Mouse (Mus musculus) inflammation-experienced regulatory T-cells, adult 6 months (primary cell): ENCODE measurements at regions not wholly inside any gene's neighbourhood (a gene's known extent, or its start where the extent isn't known, plus 50 kb on each side); places are given as distances from the start of the nearest gene placed in this dataset.
A peak's percentile ranks its signal among the peaks of the same experiment; 100 is the strongest.

Source experiments
- ATAC-seq: one replicate; pipeline ENCODE4 v1.8.0; 2017

GRCm38 (mm10) chr15:41154551-41155151 lies 1020.5 kb downstream of the 9330182O14Rik start:
- no peak for ATAC-seq

GRCm38 (mm10) chr15:41155169-41155638 lies 1021.0 kb downstream of the 9330182O14Rik start:
- no peak for ATAC-seq

GRCm38 (mm10) chr15:41157802-41158201 lies 1023.6 kb downstream of the 9330182O14Rik start:
- no peak for ATAC-seq

GRCm38 (mm10) chr15:41162268-41162667 lies 1028.1 kb downstream of the 9330182O14Rik start:
- no peak for ATAC-seq

GRCm38 (mm10) chr15:41162793-41163192 lies 1028.6 kb downstream of the 9330182O14Rik start:
- peak; percentile 66 for ATAC-seq

- peak; percentile 69 for ATAC-seq
Observed at GRCm38 (mm10) chr15:41163643-41164358, 1029.6 kb downstream of the 9330182O14Rik start.

GRCm38 (mm10) chr15:41165534-41165933 lies 1031.4 kb downstream of the 9330182O14Rik start:
- no peak for ATAC-seq

- ATAC-seq = no peak
Observed at GRCm38 (mm10) chr15:41190792-41191191, 1056.6 kb downstream of the 9330182O14Rik start.

- no peak for ATAC-seq
Observed at GRCm38 (mm10) chr15:41193240-41193639, 1059.1 kb downstream of the 9330182O14Rik start.

GRCm38 (mm10) chr15:41223801-41224200 lies 1089.6 kb downstream of the 9330182O14Rik start:
- ATAC-seq = no peak

GRCm38 (mm10) chr15:41232406-41233060 lies 1098.4 kb downstream of the 9330182O14Rik start:
- no peak for ATAC-seq
